19 mouse cellular contexts compared by ENCODE assay signal in the genomic region with DNA sequence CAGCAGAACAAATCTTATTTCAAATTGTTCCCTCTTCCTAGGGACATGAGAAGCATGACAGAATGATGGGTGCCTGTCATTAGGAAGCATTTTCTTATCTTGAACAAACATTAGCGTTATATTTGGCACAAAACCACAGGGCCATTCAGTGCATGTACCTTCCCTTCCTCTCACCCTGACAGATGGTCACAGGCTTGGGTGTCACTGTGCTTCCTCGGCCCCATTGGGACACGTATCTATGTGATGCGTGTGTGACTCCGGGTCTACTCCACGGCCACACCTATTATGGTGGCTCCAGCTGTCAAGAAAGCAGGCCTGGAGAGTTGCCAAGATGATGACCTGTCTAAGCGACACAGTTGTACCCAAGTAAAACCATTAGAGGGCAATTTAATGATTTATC.
DNase-seq lines count a peak whose midpoint lies in the region; ATAC-seq and TF ChIP-seq lines count a peak whose summit lies in the region.
"Had no signal": no experiment of that assay in that cellular context is flagged by ENCODE, and none has a peak within 500 bp of the region (broad histone marks: within the 10 kb centered on the region; RNA-seq: fewer than 3 reads in every experiment).

No protein-coding gene starts in this region.

- no peak for TF ChIP-seq POLR2A in myocyte (IDR thresholded peaks at IDR 0.05; ENCODE audit: insufficient read length, low read depth)

- peak; percentile 22 for DNase-seq in embryonic facial prominence, embryonic 14.5 days (ENCODE audit: low spot score)
- DNase-seq in embryonic facial prominence, embryonic 10.5 days (ENCODE audit: low spot score): no peak
- no peak for DNase-seq in midbrain, embryonic 11.5 days (ENCODE audit: low spot score, missing footprints)
- DNase-seq in kidney, postnatal 36 days: no peak
- DNase-seq: cerebellum, adult 11 months; gastrocnemius, adult 2 months; heart, postnatal 36 days; thymus, postnatal 4 days had no signal

- no peak overlapping the region for H3K9ac ChIP-seq in embryonic facial prominence, embryonic 14.5 days (ENCODE audit: low read depth, low read length)
- H3K9ac ChIP-seq in midbrain, embryonic 16.5 days (ENCODE audit: low read depth, low read length): no peak overlapping the region
- H3K9ac ChIP-seq in midbrain, embryonic 11.5 days (ENCODE audit: low read length): no peak overlapping the region
- no peak overlapping the region for H3K9ac ChIP-seq in lung, embryonic 16.5 days (ENCODE audit: low read length)
- H3K9ac ChIP-seq in intestine, embryonic 15.5 days: no peak overlapping the region
- H3K9ac ChIP-seq: forebrain, embryonic 15.5 days; kidney, embryonic 15.5 days; limb, embryonic 12.5 days had no signal

- no peak overlapping the region for H3K4me2 ChIP-seq in embryonic facial prominence, embryonic 14.5 days (ENCODE audit: low read depth, low read length)
- H3K4me2 ChIP-seq in midbrain, embryonic 16.5 days (ENCODE audit: low read length): no peak overlapping the region
- no peak overlapping the region for H3K4me2 ChIP-seq in midbrain, embryonic 11.5 days
- H3K4me2 ChIP-seq in lung, embryonic 16.5 days (ENCODE audit: low read depth, low read length): no peak overlapping the region
- no peak overlapping the region for H3K4me2 ChIP-seq in myocyte (ENCODE audit: low read depth)
- no peak overlapping the region for H3K4me2 ChIP-seq in intestine, embryonic 15.5 days (replicated peaks)
- H3K4me2 ChIP-seq: forebrain, embryonic 15.5 days; kidney, embryonic 15.5 days; limb, embryonic 12.5 days had no signal

- WGBS in embryonic facial prominence, embryonic 14.5 days: 78% methylated on average over 7 of the region's 7 CpGs
- WGBS in embryonic facial prominence, embryonic 10.5 days: 86% methylated on average over 7 of the region's 7 CpGs
- WGBS in midbrain, embryonic 16.5 days: 53% methylated on average over 7 of the region's 7 CpGs
- WGBS in midbrain, embryonic 11.5 days: 86% methylated on average over 7 of the region's 7 CpGs
- 51% methylated on average over 7 of the region's 7 CpGs for WGBS in lung, embryonic 16.5 days
- 65% methylated on average over 7 of the region's 7 CpGs for WGBS in intestine, embryonic 15.5 days

- no peak overlapping the region for H3K4me3 ChIP-seq in embryonic facial prominence, embryonic 14.5 days (ENCODE audit: low read depth, low read length)
- no peak overlapping the region for H3K4me3 ChIP-seq in embryonic facial prominence, embryonic 10.5 days
- H3K4me3 ChIP-seq in midbrain, embryonic 16.5 days (ENCODE audit: low read depth, low read length): no peak overlapping the region
- no peak overlapping the region for H3K4me3 ChIP-seq in midbrain, embryonic 11.5 days (ENCODE audit: low read depth, low read length)
- no peak overlapping the region for H3K4me3 ChIP-seq in lung, embryonic 16.5 days (ENCODE audit: low read length)
- H3K4me3 ChIP-seq in myocyte: no peak overlapping the region
- H3K4me3 ChIP-seq in intestine, embryonic 15.5 days (replicated peaks): no peak overlapping the region
- H3K4me3 ChIP-seq: forebrain, embryonic 15.5 days; gastrocnemius, adult 2 months; heart, embryonic 10.5 days; kidney, embryonic 15.5 days; layer of hippocampus, adult 2 months; limb, embryonic 12.5 days had no signal

- H3K27me3 ChIP-seq in embryonic facial prominence, embryonic 14.5 days (replicated peaks; ENCODE audit: control insufficient read depth, insufficient read depth, low read length): no peaks in the 10 kb centered on the region
- no peaks in the 10 kb centered on the region for H3K27me3 ChIP-seq in embryonic facial prominence, embryonic 10.5 days (replicated peaks; ENCODE audit: low read depth, poor library complexity, severe bottlenecking)
- H3K27me3 ChIP-seq in midbrain, embryonic 16.5 days (ENCODE audit: control insufficient read depth, insufficient read depth, low read depth, low read length): no peaks in the 10 kb centered on the region
- H3K27me3 ChIP-seq in midbrain, embryonic 11.5 days (ENCODE audit: control insufficient read depth, insufficient read depth, low read length): no peaks in the 10 kb centered on the region
- no peaks in the 10 kb centered on the region for H3K27me3 ChIP-seq in lung, embryonic 16.5 days (ENCODE audit: control insufficient read depth, insufficient read depth, low read depth, low read length)
- no peaks in the 10 kb centered on the region for H3K27me3 ChIP-seq in myocyte (ENCODE audit: control insufficient read depth, insufficient read depth, insufficient read length)
- no peaks in the 10 kb centered on the region for H3K27me3 ChIP-seq in intestine, embryonic 15.5 days (replicated peaks)
- H3K27me3 ChIP-seq: forebrain, embryonic 15.5 days; kidney, embryonic 15.5 days had no signal

- H3K9me3 ChIP-seq in embryonic facial prominence, embryonic 14.5 days (ENCODE audit: control insufficient read depth, low read length): no peaks in the 10 kb centered on the region
- H3K9me3 ChIP-seq in embryonic facial prominence, embryonic 10.5 days: no peaks in the 10 kb centered on the region
- no peaks in the 10 kb centered on the region for H3K9me3 ChIP-seq in midbrain, embryonic 16.5 days (replicated peaks; ENCODE audit: control insufficient read depth, low read length, poor library complexity, severe bottlenecking)
- H3K9me3 ChIP-seq in midbrain, embryonic 11.5 days (ENCODE audit: control insufficient read depth, low read length): no peaks in the 10 kb centered on the region
- H3K9me3 ChIP-seq in lung, embryonic 16.5 days (ENCODE audit: control insufficient read depth, low read length): no peaks in the 10 kb centered on the region
- no peaks in the 10 kb centered on the region for H3K9me3 ChIP-seq in intestine, embryonic 15.5 days
- H3K9me3 ChIP-seq: forebrain, embryonic 15.5 days; heart, embryonic 10.5 days; kidney, embryonic 15.5 days; limb, embryonic 12.5 days had no signal

- no peak overlapping the region for H3ac ChIP-seq in myocyte (ENCODE audit: control insufficient read depth, insufficient read length)

- no peak for ATAC-seq in embryonic facial prominence, embryonic 14.5 days (ENCODE audit: low read depth)
- ATAC-seq in midbrain, embryonic 16.5 days: no peak
- ATAC-seq in midbrain, embryonic 11.5 days (ENCODE audit: low FRiP score): no peak
- ATAC-seq in lung, embryonic 16.5 days (ENCODE audit: low read depth): peak; percentile 57
- no peak for ATAC-seq in intestine, embryonic 15.5 days
- ATAC-seq: forebrain, embryonic 15.5 days; Patski had no signal

- no peaks in the 10 kb centered on the region for H3K36me3 ChIP-seq in embryonic facial prominence, embryonic 14.5 days (ENCODE audit: control insufficient read depth, insufficient read depth, low read length)
- H3K36me3 ChIP-seq in embryonic facial prominence, embryonic 10.5 days (replicated peaks): no peaks in the 10 kb centered on the region
- no peaks in the 10 kb centered on the region for H3K36me3 ChIP-seq in midbrain, embryonic 16.5 days (ENCODE audit: control insufficient read depth, insufficient read depth, low read length)
- H3K36me3 ChIP-seq in midbrain, embryonic 11.5 days (ENCODE audit: control insufficient read depth, insufficient read depth, low read length): no peaks in the 10 kb centered on the region
- H3K36me3 ChIP-seq in lung, embryonic 16.5 days (ENCODE audit: control insufficient read depth, insufficient read depth, low read length): no peaks in the 10 kb centered on the region
- no peaks in the 10 kb centered on the region for H3K36me3 ChIP-seq in myocyte (ENCODE audit: control insufficient read depth, insufficient read depth)
- H3K36me3 ChIP-seq in intestine, embryonic 15.5 days: no peaks in the 10 kb centered on the region
- H3K36me3 ChIP-seq: forebrain, embryonic 15.5 days; heart, embryonic 10.5 days; kidney, embryonic 15.5 days; limb, embryonic 12.5 days had no signal

- no peaks in the 10 kb centered on the region for H3K79me2 ChIP-seq in myocyte (ENCODE audit: control insufficient read depth, insufficient read depth)

- no peak overlapping the region for H3K27ac ChIP-seq in embryonic facial prominence, embryonic 14.5 days (replicated peaks; ENCODE audit: low read depth, low read length)
- H3K27ac ChIP-seq in embryonic facial prominence, embryonic 10.5 days (replicated peaks): no peak overlapping the region
- H3K27ac ChIP-seq in midbrain, embryonic 16.5 days (ENCODE audit: low read length): peak overlapping the region; percentile 10; the same call in 1 of the 2 replicates
- H3K27ac ChIP-seq in midbrain, embryonic 11.5 days (ENCODE audit: low read depth, low read length): no peak overlapping the region
- no peak overlapping the region for H3K27ac ChIP-seq in lung, embryonic 16.5 days (ENCODE audit: low read length)
- no peak overlapping the region for H3K27ac ChIP-seq in intestine, embryonic 15.5 days
- H3K27ac ChIP-seq: forebrain, embryonic 15.5 days; gastrocnemius, adult 2 months; heart, embryonic 10.5 days; kidney, embryonic 15.5 days; layer of hippocampus, adult 2 months; limb, embryonic 12.5 days; stomach, postnatal 0 days had no signal

- H3K4me1 ChIP-seq in embryonic facial prominence, embryonic 14.5 days (ENCODE audit: control insufficient read depth, insufficient read depth, low read length): no peaks in the 10 kb centered on the region
- no peaks in the 10 kb centered on the region for H3K4me1 ChIP-seq in embryonic facial prominence, embryonic 10.5 days
- peaks cover 5% of the 10 kb centered on the region; the same call in 1 of the 2 replicates for H3K4me1 ChIP-seq in midbrain, embryonic 16.5 days (ENCODE audit: control insufficient read depth, insufficient read depth, low read length)
- H3K4me1 ChIP-seq in midbrain, embryonic 11.5 days (ENCODE audit: control insufficient read depth, insufficient read depth, low read length): peaks cover 4% of the 10 kb centered on the region; the same call in 1 of the 2 replicates
- no peaks in the 10 kb centered on the region for H3K4me1 ChIP-seq in lung, embryonic 16.5 days (replicated peaks; ENCODE audit: control insufficient read depth, insufficient read depth, low read length)
- no peaks in the 10 kb centered on the region for H3K4me1 ChIP-seq in intestine, embryonic 15.5 days (replicated peaks)
- H3K4me1 ChIP-seq: forebrain, embryonic 15.5 days had no signal

TF ChIP-seq in myocyte, 11 proteins besides CTCF, POLR2A, EP300 and RAD21 (continues in another document):
- TF ChIP-seq MYOD1 (IDR thresholded peaks at IDR 0.05; ENCODE audit: control insufficient read depth in 1 of 3, insufficient read length in 2 of 3, low read depth in 2 of 3) (peak; percentile 22 to 94 (median 41)), TCF3 (IDR thresholded peaks at IDR 0.05; ENCODE audit: insufficient read length, low read depth) (peak; percentile 42), USF1 (IDR thresholded peaks at IDR 0.05; ENCODE audit: low read depth) (no peak), E2F4 (IDR thresholded peaks at IDR 0.05; ENCODE audit: insufficient read depth) (no peak), MYOG (IDR thresholded peaks at IDR 0.05; ENCODE audit: control insufficient read depth in 1 of 3, insufficient read depth in 1 of 3, insufficient read length in 2 of 3, low read depth in 2 of 3) (peak; percentile 58 to 91 (median 61)), CEBPB (IDR thresholded peaks at IDR 0.05; ENCODE audit: insufficient read depth, poor library complexity, severe bottlenecking) (no peak), SRF (IDR thresholded peaks at IDR 0.05; ENCODE audit: control insufficient read depth, insufficient read length, low read depth) (no peak), REST (IDR thresholded peaks at IDR 0.05; ENCODE audit: insufficient read depth, insufficient read length) (no peak)
